Mouse (Mus musculus) midbrain, embryonic 14.5 days (tissue): ENCODE measurements around the gene Stat5b. TPM values are rescaled to one million over a fixed set of nuclear protein-coding genes. Genes with fewer than 3 reads are reported as not detected.

Experiments
- ATAC-seq: fragments of 200-750 bp; cut with Nextera tagmentation; 2 replicates; pipeline ENCODE4 v1.8.0; 2017; ENCODE audit warnings: moderate number of reproducible peaks, moderate library complexity; ENCODE audit not compliant: low FRiP score, low TSS enrichment
- DNase-seq: peaks from one replicate; pipeline ENCODE4 v3.0.0-alpha.2; 2015
- H3K27ac ChIP-seq: fragments of 300-500 bp; sonication (generic); replicated peaks from 2 replicates; pipeline ENCODE4 v1.5.1; 2014; ENCODE audit warnings: mild to moderate bottlenecking, low read depth, low read length, moderate library complexity
- H3K27me3 ChIP-seq: fragments of 300-500 bp; sonication (generic); 2 replicates; pipeline ENCODE4 v1.6.1; 2014; ENCODE audit warnings: low read length, control low read depth, mixed read lengths; ENCODE audit not compliant: control insufficient read depth, insufficient read depth
- H3K36me3 ChIP-seq: fragments of 300-500 bp; sonication (generic); 2 replicates; pipeline ENCODE4 v1.6.1; 2014; ENCODE audit warnings: low read length, control low read depth; ENCODE audit not compliant: control insufficient read depth, insufficient read depth
- H3K4me1 ChIP-seq: fragments of 300-500 bp; sonication (generic); 2 replicates; pipeline ENCODE4 v1.6.1; 2014; ENCODE audit warnings: mild to moderate bottlenecking, antibody characterized with exemption, low read length, control low read depth; ENCODE audit not compliant: control insufficient read depth, insufficient read depth
- H3K4me2 ChIP-seq: fragments of 300-500 bp; sonication (generic); 2 replicates; pipeline ENCODE4 v1.6.1; 2014; ENCODE audit warnings: mild to moderate bottlenecking, low read length, moderate library complexity
- H3K4me3 ChIP-seq: fragments of 300-500 bp; sonication (generic); replicated peaks from 2 replicates; pipeline ENCODE4 v1.5.1; 2014; ENCODE audit warnings: low read depth, low read length
- H3K9ac ChIP-seq: fragments of 300-500 bp; sonication (generic); replicated peaks from 2 replicates; pipeline ENCODE4 v1.6.1; 2014; ENCODE audit warnings: mild to moderate bottlenecking, low read length, moderate library complexity
- H3K9me3 ChIP-seq: fragments of 300-500 bp; sonication (generic); 2 replicates; pipeline ENCODE4 v1.6.1; 2016; ENCODE audit warnings: low read length, control low read depth, mixed read lengths; ENCODE audit not compliant: control insufficient read depth
- WGBS: fragments of 180-500 bp; shearing (Covaris S2); extraction: QIAGEN DNeasy Blood & Tissue Kit; methylation state at CpG from one replicate; pipeline ENCODE4 v1.1.7; 2014; 5-methylcytosine and 5-hydroxymethylcytosine counted together
- polyA plus RNA-seq: library from polyadenylated mRNA; unstranded; fragments of >200 nt; fragmentation: Nextera tagmentation; extraction: Ambion mirVana; gene quantifications from 2 replicates; pipeline ENCODE4 v1.2.1, GENCODE M21; 2014

Stat5b gene
- polyA plus RNA-seq, 1 experiment from 2014 or later: 18.6 TPM

GRCm38 (mm10) chr11:100879321-100880078 lies 29.0 kb upstream of the Stat5b start:
- Histone ChIP-seq H3K9me3 (no peaks in the 10 kb centered on the region), H3K4me2 (no peak overlapping the region), H3K9ac (no peak overlapping the region), H3K4me3 (no peak overlapping the region), H3K27me3 (no peaks in the 10 kb centered on the region), H3K27ac (no peak overlapping the region), H3K36me3 (no peaks in the 10 kb centered on the region), H3K4me1 (no peaks in the 10 kb centered on the region)
- WGBS: 83% methylated on average over 15 of the region's 15 CpGs
- ATAC-seq: no peak
- DNase-seq: no peak

GRCm38 (mm10) chr11:100875761-100876160 lies 25.2 kb upstream of the Stat5b start:
- ATAC-seq (no peak), DNase-seq (no peak)
- Histone ChIP-seq H3K27me3 (no peaks in the 10 kb centered on the region), H3K36me3 (no peaks in the 10 kb centered on the region), H3K27ac (no peak overlapping the region), H3K4me3 (no peak overlapping the region), H3K9me3 (no peaks in the 10 kb centered on the region), H3K4me2 (no peak overlapping the region), H3K9ac (no peak overlapping the region), H3K4me1 (no peaks in the 10 kb centered on the region)
- 65% methylated on average over 3 of the region's 3 CpGs for WGBS

GRCm38 (mm10) chr11:100870968-100871350 lies 20.4 kb upstream of the Stat5b start:
- no peak overlapping the region for H3K9ac ChIP-seq
- no peak overlapping the region for H3K4me3 ChIP-seq
- no peak for ATAC-seq
- WGBS: 80% methylated on average over 8 of the region's 8 CpGs
- no peak overlapping the region for H3K4me2 ChIP-seq
- no peaks in the 10 kb centered on the region for H3K36me3 ChIP-seq
- no peaks in the 10 kb centered on the region for H3K9me3 ChIP-seq
- H3K4me1 ChIP-seq: no peaks in the 10 kb centered on the region
- H3K27me3 ChIP-seq: no peaks in the 10 kb centered on the region
- no peak for DNase-seq
- H3K27ac ChIP-seq: no peak overlapping the region

- no peak overlapping the region for H3K4me2 ChIP-seq
- no peaks in the 10 kb centered on the region for H3K27me3 ChIP-seq
- 83% methylated on average over 10 of the region's 10 CpGs for WGBS
- no peak overlapping the region for H3K9ac ChIP-seq
- H3K36me3 ChIP-seq: no peaks in the 10 kb centered on the region
- H3K4me1 ChIP-seq: no peaks in the 10 kb centered on the region
- ATAC-seq (no peak), DNase-seq (no peak)
- H3K4me3 ChIP-seq: no peak overlapping the region
- H3K9me3 ChIP-seq: no peaks in the 10 kb centered on the region
- no peak overlapping the region for H3K27ac ChIP-seq
These were observed 19.9 kb upstream of the Stat5b start for GRCm38 (mm10) chr11:100870256-100870967.

- ATAC-seq (no peak), DNase-seq (no peak)
- Histone ChIP-seq H3K4me3 (no peak overlapping the region), H3K4me2 (no peak overlapping the region), H3K4me1 (no peaks in the 10 kb centered on the region), H3K27me3 (peaks cover 6% of the 10 kb centered on the region), H3K36me3 (no peaks in the 10 kb centered on the region), H3K9ac (no peak overlapping the region), H3K9me3 (no peaks in the 10 kb centered on the region), H3K27ac (no peak overlapping the region)
- 86% methylated on average over 7 of the region's 7 CpGs for WGBS
These were observed 15.1 kb upstream of the Stat5b start for GRCm38 (mm10) chr11:100865618-100866017.

- ATAC-seq: no peak
- Histone ChIP-seq H3K4me3 (no peak overlapping the region), H3K27me3 (peaks cover 14% of the 10 kb centered on the region), H3K9ac (no peak overlapping the region), H3K4me2 (no peak overlapping the region), H3K36me3 (no peaks in the 10 kb centered on the region), H3K27ac (no peak overlapping the region), H3K9me3 (no peaks in the 10 kb centered on the region), H3K4me1 (no peaks in the 10 kb centered on the region)
- no peak for DNase-seq
- WGBS: 92% methylated on average over 10 of the region's 10 CpGs
These were observed 12.6 kb upstream of the Stat5b start for GRCm38 (mm10) chr11:100863141-100863540.

- Histone ChIP-seq H3K4me1 (no peaks in the 10 kb centered on the region), H3K27ac (no peak overlapping the region), H3K9me3 (no peaks in the 10 kb centered on the region), H3K27me3 (peaks cover 14% of the 10 kb centered on the region), H3K9ac (no peak overlapping the region), H3K4me2 (no peak overlapping the region), H3K36me3 (no peaks in the 10 kb centered on the region), H3K4me3 (no peak overlapping the region)
- no peak for ATAC-seq
- no peak for DNase-seq
- WGBS: 31% methylated on average over 3 of the region's 3 CpGs
These were observed 11.3 kb upstream of the Stat5b start for GRCm38 (mm10) chr11:100861836-100862235.

- H3K27me3 ChIP-seq: peaks cover 14% of the 10 kb centered on the region
- 89% methylated on average over 7 of the region's 7 CpGs for WGBS
- no peak for ATAC-seq
These were observed 10.8 kb upstream of the Stat5b start for GRCm38 (mm10) chr11:100861335-100861734.

More at GRCm38 (mm10) chr11:100861335-100861734, 10.8 kb upstream of the Stat5b start:
- H3K4me3 ChIP-seq: no peak overlapping the region
- no peaks in the 10 kb centered on the region for H3K36me3 ChIP-seq
- H3K4me1 ChIP-seq: no peaks in the 10 kb centered on the region
- no peak overlapping the region for H3K27ac ChIP-seq
- DNase-seq: no peak
- no peaks in the 10 kb centered on the region for H3K9me3 ChIP-seq
- no peak overlapping the region for H3K9ac ChIP-seq
- no peak overlapping the region for H3K4me2 ChIP-seq
